In genomic region chr1:21053009-21053408, GRCm38 (mm10) we compare ENCODE assay signal across 10 mouse cellular contexts. TPM values are rescaled to one million over a fixed set of nuclear protein-coding genes. Genes with fewer than 3 reads are reported as not detected.
DNase-seq lines count a peak whose midpoint lies in the region; ATAC-seq and TF ChIP-seq lines count a peak whose summit lies in the region.
"Had no signal": no experiment of that assay in that cellular context is flagged by ENCODE, and none has a peak within 500 bp of the region (broad histone marks: within the 10 kb centered on the region; RNA-seq: fewer than 3 reads in every experiment).

No protein-coding gene starts in this region.

- H3K27ac ChIP-seq in heart, embryonic 12.5 days (ENCODE audit: poor library complexity, severe bottlenecking) = no peak overlapping the region; the same call in 1 of the 2 replicates
- 0 out of 2 replicates have a peak overlapping the region, but pooled peaks have one; percentile 9 for H3K27ac ChIP-seq in hindbrain, postnatal 0 days
- no peak overlapping the region for H3K27ac ChIP-seq in heart, adult 2 months

- H3K4me1 ChIP-seq in heart, embryonic 12.5 days (replicated peaks) = peaks cover 53% of the 10 kb centered on the region
- no peaks in the 10 kb centered on the region for H3K4me1 ChIP-seq in hindbrain, postnatal 0 days (ENCODE audit: insufficient read depth, low read length)
- peaks cover 10% of the 10 kb centered on the region for H3K4me1 ChIP-seq in heart, adult 2 months (ENCODE audit: control insufficient read depth, insufficient read depth, low read length)

- peaks cover 2% of the 10 kb centered on the region for H3K36me3 ChIP-seq in heart, embryonic 12.5 days
- H3K36me3 ChIP-seq in hindbrain, postnatal 0 days (ENCODE audit: insufficient read depth, low read length) = no peaks in the 10 kb centered on the region
- H3K36me3 ChIP-seq in heart, adult 2 months (ENCODE audit: control insufficient read depth, insufficient read depth, low read length) = no peaks in the 10 kb centered on the region

- H3K9me3 ChIP-seq in heart, embryonic 12.5 days (replicated peaks) = peaks cover 2% of the 10 kb centered on the region
- no peaks in the 10 kb centered on the region for H3K9me3 ChIP-seq in hindbrain, postnatal 0 days (ENCODE audit: low read length)

- no peaks in the 10 kb centered on the region for H3K79me2 ChIP-seq in heart, adult 2 months (replicated peaks; ENCODE audit: control insufficient read depth, insufficient read depth, low read length)

- WGBS in heart, embryonic 12.5 days = 62% methylated on average over 9 of the region's 9 CpGs
- WGBS in hindbrain, postnatal 0 days = 29% methylated on average over 9 of the region's 9 CpGs
- WGBS in heart, adult 2 months = 63% methylated on average over 9 of the region's 9 CpGs

- H3K27me3 ChIP-seq in heart, embryonic 12.5 days (replicated peaks) = no peaks in the 10 kb centered on the region
- no peaks in the 10 kb centered on the region for H3K27me3 ChIP-seq in hindbrain, postnatal 0 days (ENCODE audit: insufficient read depth, low read length)
- H3K27me3 ChIP-seq in heart, adult 2 months (ENCODE audit: control insufficient read depth, insufficient read depth, low read length) = no peaks in the 10 kb centered on the region

- intact Hi-C loops in heart, adult 2 months (cut with DNase I) = no loop called here

- TF ChIP-seq POLR2A in heart, adult 2 months (IDR thresholded peaks at IDR 0.05; ENCODE audit: insufficient read depth, low read depth, low read length) = no peak

- TF ChIP-seq CTCF in hindbrain, postnatal 0 days (IDR thresholded peaks at IDR 0.05; ENCODE audit: low read depth) = no peak
- no peak for TF ChIP-seq CTCF in heart, adult 2 months (IDR thresholded peaks at IDR 0.05)

- TF ChIP-seq EP300 in heart, adult 2 months (IDR thresholded peaks at IDR 0.05; ENCODE audit: insufficient read depth, low read depth, low read length) = no peak

- no peak overlapping the region for H3K4me3 ChIP-seq in heart, embryonic 12.5 days
- H3K4me3 ChIP-seq in hindbrain, postnatal 0 days (ENCODE audit: low read length) = no peak overlapping the region
- H3K4me3 ChIP-seq in heart, adult 2 months = no peak overlapping the region

- DNase-seq in heart, adult 11 months = peak; percentile 90
- DNase-seq in right cerebral cortex, postnatal 4 days = peak; percentile 13
- DNase-seq in right cerebral cortex, postnatal 25 days = no peak
- DNase-seq in hindbrain, postnatal 0 days (ENCODE audit: low spot score) = peak; percentile 20
- no peak for DNase-seq in spleen, postnatal 4 days (ENCODE audit: low spot score in 2 of 2)
- DNase-seq in heart, adult 2 months = no peak
- DNase-seq: cerebellum, adult 18-20 months had no signal

- ATAC-seq in heart, embryonic 12.5 days (ENCODE audit: insufficient number of reproducible peaks, low FRiP score) = no peak
- peak; percentile 52 for ATAC-seq in hindbrain, postnatal 0 days
- ATAC-seq in megakaryocyte-erythroid progenitor cell, adult 5-6 weeks (replicated peaks; ENCODE audit: low FRiP score, low TSS enrichment, poor library complexity, severe bottlenecking) = no peak

- H3K9ac ChIP-seq in heart, embryonic 12.5 days = no peak overlapping the region
- no peak overlapping the region for H3K9ac ChIP-seq in hindbrain, postnatal 0 days (replicated peaks; ENCODE audit: low read length)
- H3K9ac ChIP-seq in heart, adult 2 months (ENCODE audit: low read depth, low read length) = no peak overlapping the region

- H3K4me2 ChIP-seq in heart, embryonic 12.5 days = no peak overlapping the region
- no peak overlapping the region for H3K4me2 ChIP-seq in hindbrain, postnatal 0 days (ENCODE audit: low read depth, low read length)
- H3K4me2 ChIP-seq: liver, embryonic 11.5 days had no signal

RNA-seq across cellular contexts. Expression of gene Tram2, which starts 26.0 kb away (rescaled TPM):
- 5.5 and 5.8 TPM in 2 replicates for polyA plus RNA-seq in heart, embryonic 12.5 days (2016; fragmentation: Nextera tagmentation; extraction: Ambion mirVana)
- total RNA-seq in hindbrain, postnatal 0 days (2014; rRNA removed) = 1.5 and 1.6 TPM in 2 replicates
- polyA plus RNA-seq in hindbrain, postnatal 0 days (2015; fragmentation: Nextera tagmentation; extraction: Ambion mirVana) = 1.7 and 1.9 TPM in 2 replicates
- total RNA-seq in heart, adult 2 months (2021) = 1 to 10 TPM; 5.6 to 6.0 TPM
- polyA plus RNA-seq in heart, adult 2 months (2012; rRNA removed) = 4.6 and 7.1 TPM in 2 replicates
- total RNA-seq in megakaryocyte-erythroid progenitor cell, adult 5-6 weeks (2014; fragmentation: Nextera tagmentation) = 1.8 and 2.9 TPM in 2 replicates
- 0.19 and 1.1 TPM in 2 replicates for total RNA-seq in megakaryocyte-erythroid progenitor cell, adult 5-6 weeks (2017)

Comparison
In these comparisons a context has a peak if more than half of its experiments do, and no peak if none do; other contexts are left out.
1. DNase-seq: peak in heart, adult 11 months (single experiment), right cerebral cortex, postnatal 4 days (single experiment) and hindbrain, postnatal 0 days (single experiment); none in right cerebral cortex, postnatal 25 days (single experiment), spleen, postnatal 4 days (0 of 2) and heart, adult 2 months (0 of 2).